Mouse (Mus musculus) CH12.LX (cell line): ENCODE results near the gene Gins3.

ENCODE experiments used
- JUND ChIP-seq: conservative IDR thresholded peaks from 2 replicates; pipeline ENCODE4 v1.6.1; 2011; ENCODE audit warnings: low read depth, low read length, improper control_type of control experiment
- MAX ChIP-seq: IDR thresholded peaks from 2 replicates; pipeline ENCODE4 v1.6.1; 2011; ENCODE audit warnings: low read length, improper control_type of control experiment
- POLR2A ChIP-seq: IDR thresholded peaks from 2 replicates; pipeline ENCODE4 v1.6.1; 2011; ENCODE audit warnings: low read depth, mild to moderate bottlenecking, improper control_type of control experiment, low read length
- RCOR1 ChIP-seq: conservative IDR thresholded peaks from 2 replicates; pipeline ENCODE4 v1.6.1; 2012; ENCODE audit warnings: low read depth, mild to moderate bottlenecking, inconsistent platforms, low read length, improper control_type of control experiment
- SIN3A ChIP-seq: IDR thresholded peaks from 2 replicates; pipeline ENCODE4 v1.6.1; 2012; ENCODE audit warnings: low read length, improper control_type of control experiment, inconsistent platforms
- TCF12 ChIP-seq: IDR thresholded peaks from 2 replicates; pipeline ENCODE4 v1.6.1; 2014; ENCODE audit warnings: low read depth, mild to moderate bottlenecking, inconsistent platforms, low read length, improper control_type of control experiment

GRCm38 (mm10) chr8:95632840-95633239 lies 413 bp upstream of the Gins3 start:
- TF ChIP-seq MAX (no peak), JUND (no peak), POLR2A (no peak), SIN3A (no peak), RCOR1 (no peak), TCF12 (no peak)
